Mouse (Mus musculus) cortical plate, adult 2 months (tissue): Measurements from ENCODE around the gene A130010J15Rik. TPM values are rescaled to one million over a fixed set of nuclear protein-coding genes. Genes with fewer than 3 reads are reported as not detected.

Experiments
- H3K27ac ChIP-seq: fragments of 200-500 bp; 2 replicates; pipeline ENCODE4 v1.5.1; 2012; ENCODE audit warnings: low read length, control low read depth, inconsistent platforms; ENCODE audit not compliant: insufficient read depth
- H3K4me1 ChIP-seq: fragments of 200-500 bp; 2 replicates; pipeline ENCODE4 v1.6.1; 2011; ENCODE audit warnings: low read length; ENCODE audit not compliant: control insufficient read depth, insufficient read depth
- H3K4me3 ChIP-seq: fragments of 200-500 bp; 2 replicates; pipeline ENCODE4 v1.5.1; 2011; ENCODE audit warnings: mild to moderate bottlenecking, low read length, control low read depth; ENCODE audit not compliant: insufficient read depth
- CTCF ChIP-seq: fragments of 200-500 bp; IDR thresholded peaks from 2 replicates; pipeline ENCODE4 v1.5.1; 2011; ENCODE audit warnings: mild to moderate bottlenecking, control low read depth, low read length; ENCODE audit not compliant: insufficient read depth; ENCODE audit errors: extremely low read depth
- POLR2A ChIP-seq: fragments of 200-500 bp; IDR thresholded peaks from 2 replicates; pipeline ENCODE4 v1.6.1; 2011; ENCODE audit warnings: mild to moderate bottlenecking, low read length, control low read depth; ENCODE audit not compliant: insufficient read depth; ENCODE audit errors: extremely low read depth
- polyA plus RNA-seq: library from polyadenylated mRNA; depleted of rRNA; stranded (reverse); fragments of >200 nt; gene quantifications from 2 replicates; pipeline ENCODE4 v1.2.3, GENCODE M21; 2012; rRNA removed

The A130010J15Rik gene
- polyA plus RNA-seq, 1 experiment: 3.7 TPM

DNA sequence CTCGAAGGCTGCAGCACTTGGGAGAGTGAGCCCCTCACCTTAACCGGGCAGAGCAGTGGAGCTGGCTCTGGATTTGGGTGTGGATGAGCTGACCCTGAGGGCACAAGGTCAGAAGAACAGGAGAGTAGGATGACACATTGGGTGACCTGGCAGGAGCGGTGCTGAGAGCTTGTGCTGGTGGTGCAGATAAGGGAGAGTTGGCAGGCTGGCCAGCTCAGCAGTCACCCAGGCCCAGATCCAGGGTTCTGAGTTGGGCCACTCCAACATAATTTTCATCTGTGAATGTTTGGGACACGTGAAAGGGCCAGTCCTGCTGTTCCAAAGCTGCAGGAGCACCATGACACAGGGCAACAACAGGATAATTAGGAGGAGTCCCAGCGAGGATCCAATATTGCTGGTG is 43.5 kb downstream of the A130010J15Rik start:
- TF ChIP-seq CTCF: no peak
- no peak for TF ChIP-seq POLR2A
- no peak overlapping the region for H3K4me3 ChIP-seq
- H3K4me1 ChIP-seq: no peaks in the 10 kb centered on the region
- H3K27ac ChIP-seq: no peak overlapping the region

GRCm38 (mm10) chr1:193214053-193214452 is 46.2 kb downstream of the A130010J15Rik start:
- TF ChIP-seq POLR2A: no peak
- TF ChIP-seq CTCF: no peak

GRCm38 (mm10) chr1:193216000-193216399 is 48.2 kb downstream of the A130010J15Rik start:
- H3K4me1 ChIP-seq: no peaks in the 10 kb centered on the region
- no peak overlapping the region for H3K4me3 ChIP-seq
- TF ChIP-seq CTCF: no peak
- no peak overlapping the region for H3K27ac ChIP-seq

More at GRCm38 (mm10) chr1:193214053-193214452, 46.2 kb downstream of the A130010J15Rik start:
- Histone ChIP-seq H3K4me1 (no peaks in the 10 kb centered on the region), H3K27ac (no peak overlapping the region), H3K4me3 (no peak overlapping the region)

DNA sequence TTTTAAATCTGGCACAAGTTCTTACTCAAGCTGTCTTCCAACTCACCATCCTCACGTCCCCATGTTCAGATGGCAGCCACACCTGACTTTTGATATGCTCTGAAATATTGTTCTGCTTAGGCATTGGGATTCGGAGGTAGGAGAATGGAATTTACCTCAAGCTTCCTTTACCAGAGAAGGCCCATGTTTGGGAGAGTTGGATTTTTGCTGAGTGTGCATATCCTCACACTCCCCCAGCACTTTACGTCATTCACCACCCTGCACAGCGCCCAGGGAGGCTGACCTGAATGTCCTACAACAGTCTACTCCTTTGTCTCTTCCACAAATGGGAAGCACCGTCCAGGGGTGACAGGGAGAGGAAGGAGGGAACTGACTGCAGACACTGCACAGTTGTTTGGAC is 52.6 kb downstream of the A130010J15Rik start:
- Histone ChIP-seq H3K4me1 (no peaks in the 10 kb centered on the region; the same call in 1 of the 2 replicates), H3K4me3 (no peak overlapping the region), H3K27ac (no peak overlapping the region)
- no peak for TF ChIP-seq POLR2A
- TF ChIP-seq CTCF: no peak

DNA sequence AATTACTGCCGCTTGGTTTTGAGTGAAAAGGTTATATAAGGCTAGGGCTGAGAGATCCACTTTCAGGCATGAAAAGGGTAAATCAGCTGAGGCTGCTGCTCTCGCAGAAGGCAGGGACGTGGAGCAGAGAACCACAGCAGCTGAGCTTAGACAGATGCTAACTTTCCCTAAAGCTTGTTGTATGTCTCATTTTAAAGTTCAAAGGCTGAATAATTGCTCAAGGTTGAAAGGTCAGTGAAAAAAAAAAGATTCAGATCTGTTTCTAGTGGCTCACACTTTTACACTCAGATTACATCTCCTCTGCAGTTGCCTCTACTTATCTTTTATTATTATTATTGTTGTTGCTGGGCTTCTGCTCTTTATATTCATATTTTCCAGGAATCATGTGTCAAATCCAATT is 57.7 kb downstream of the A130010J15Rik start:
- no peak for TF ChIP-seq POLR2A
- no peak for TF ChIP-seq CTCF
- Histone ChIP-seq H3K4me1 (peaks cover 5% of the 10 kb centered on the region), H3K27ac (no peak overlapping the region), H3K4me3 (no peak overlapping the region)

GRCm38 (mm10) chr1:193226114-193226513 is 58.3 kb downstream of the A130010J15Rik start:
- Histone ChIP-seq H3K4me1 (peaks cover 5% of the 10 kb centered on the region), H3K27ac (no peak overlapping the region), H3K4me3 (no peak overlapping the region)
- TF ChIP-seq POLR2A (no peak), CTCF (no peak)

- Histone ChIP-seq H3K4me3 (no peak overlapping the region), H3K27ac (no peak overlapping the region), H3K4me1 (peaks cover 5% of the 10 kb centered on the region)
- no peak for TF ChIP-seq CTCF
- TF ChIP-seq POLR2A: no peak
Observed at GRCm38 (mm10) chr1:193226724-193227522, 59.1 kb downstream of the A130010J15Rik start.

Other genes starting within 250 kb of the A130010J15Rik start
- gene Syt14, start 132.3 kb upstream of the A130010J15Rik start, polyA plus RNA-seq: 5.8 and 6.5 TPM in 2 replicates
- 22.1 and 22.7 TPM in 2 replicates for gene Diexf, start 37.8 kb upstream of the A130010J15Rik start, polyA plus RNA-seq
- 0.71 and 0.83 TPM in 2 replicates for gene Irf6, start 14.9 kb upstream of the A130010J15Rik start, polyA plus RNA-seq
- 1.6 and 2.4 TPM in 2 replicates for gene Traf3ip3, start 33.7 kb downstream of the A130010J15Rik start, polyA plus RNA-seq
- gene Lamb3, start 39.7 kb downstream of the A130010J15Rik start, polyA plus RNA-seq: 0.79 and 2.4 TPM in 2 replicates
- 39.5 and 44.8 TPM in 2 replicates for gene Hsd11b1, start 96.0 kb downstream of the A130010J15Rik start, polyA plus RNA-seq
- gene G0s2, start 105.2 kb downstream of the A130010J15Rik start, polyA plus RNA-seq: 20.8 and 22.6 TPM in 2 replicates
- gene Camk1g, start 202.3 kb downstream of the A130010J15Rik start, polyA plus RNA-seq: 34.4 and 34.5 TPM in 2 replicates